Mouse (Mus musculus) midbrain, embryonic 14.5 days (tissue): ENCODE results near the gene Prpf3. TPM values are rescaled to one million over a fixed set of nuclear protein-coding genes. Genes with fewer than 3 reads are reported as not detected.
A peak's percentile ranks its signal among the peaks of the same experiment; 100 is the strongest.

ENCODE experiments used
- ATAC-seq: fragments of 200-750 bp; cut with Nextera tagmentation; 2 replicates; pipeline ENCODE4 v1.8.0; 2017; ENCODE audit warnings: moderate number of reproducible peaks, moderate library complexity; ENCODE audit not compliant: low FRiP score, low TSS enrichment
- DNase-seq: peaks from one replicate; pipeline ENCODE4 v3.0.0-alpha.2; 2015
- H3K27ac ChIP-seq: fragments of 300-500 bp; sonication (generic); replicated peaks from 2 replicates; pipeline ENCODE4 v1.5.1; 2014; ENCODE audit warnings: mild to moderate bottlenecking, low read depth, low read length, moderate library complexity
- H3K27me3 ChIP-seq: fragments of 300-500 bp; sonication (generic); 2 replicates; pipeline ENCODE4 v1.6.1; 2014; ENCODE audit warnings: low read length, control low read depth, mixed read lengths; ENCODE audit not compliant: control insufficient read depth, insufficient read depth
- H3K36me3 ChIP-seq: fragments of 300-500 bp; sonication (generic); 2 replicates; pipeline ENCODE4 v1.6.1; 2014; ENCODE audit warnings: low read length, control low read depth; ENCODE audit not compliant: control insufficient read depth, insufficient read depth
- H3K4me1 ChIP-seq: fragments of 300-500 bp; sonication (generic); 2 replicates; pipeline ENCODE4 v1.6.1; 2014; ENCODE audit warnings: mild to moderate bottlenecking, antibody characterized with exemption, low read length, control low read depth; ENCODE audit not compliant: control insufficient read depth, insufficient read depth
- H3K4me2 ChIP-seq: fragments of 300-500 bp; sonication (generic); 2 replicates; pipeline ENCODE4 v1.6.1; 2014; ENCODE audit warnings: mild to moderate bottlenecking, low read length, moderate library complexity
- H3K4me3 ChIP-seq: fragments of 300-500 bp; sonication (generic); replicated peaks from 2 replicates; pipeline ENCODE4 v1.5.1; 2014; ENCODE audit warnings: low read depth, low read length
- H3K9ac ChIP-seq: fragments of 300-500 bp; sonication (generic); replicated peaks from 2 replicates; pipeline ENCODE4 v1.6.1; 2014; ENCODE audit warnings: mild to moderate bottlenecking, low read length, moderate library complexity
- H3K9me3 ChIP-seq: fragments of 300-500 bp; sonication (generic); 2 replicates; pipeline ENCODE4 v1.6.1; 2016; ENCODE audit warnings: low read length, control low read depth, mixed read lengths; ENCODE audit not compliant: control insufficient read depth
- WGBS: fragments of 180-500 bp; shearing (Covaris S2); extraction: QIAGEN DNeasy Blood & Tissue Kit; methylation state at CpG from one replicate; pipeline ENCODE4 v1.1.7; 2014; 5-methylcytosine and 5-hydroxymethylcytosine counted together
- polyA plus RNA-seq: library from polyadenylated mRNA; unstranded; fragments of >200 nt; fragmentation: Nextera tagmentation; extraction: Ambion mirVana; gene quantifications from 2 replicates; pipeline ENCODE4 v1.2.1, GENCODE M21; 2014

The Prpf3 gene
- polyA plus RNA-seq, 1 experiment from 2014 or later: 44.1 TPM

- H3K9me3 ChIP-seq: no peaks in the 10 kb centered on the region
- H3K36me3 ChIP-seq: peaks cover 20% of the 10 kb centered on the region
- H3K27ac ChIP-seq: peak overlapping the region; percentile 76
- peak overlapping the region; percentile 82 for H3K4me3 ChIP-seq
- WGBS: 22% methylated on average over 7 of the region's 7 CpGs
- no peaks in the 10 kb centered on the region for H3K27me3 ChIP-seq
- peaks cover 8% of the 10 kb centered on the region; the same call in 1 of the 2 replicates for H3K4me1 ChIP-seq
- ATAC-seq (peak; percentile 4; the same call in 1 of the 2 replicates), DNase-seq (peak; percentile 45)
- peak overlapping the region; percentile 72; the same call in 1 of the 2 replicates for H3K9ac ChIP-seq
- peak overlapping the region; percentile 74 for H3K4me2 ChIP-seq
Measured at GRCm38 (mm10) chr3:95856115-95856514, 430 bp upstream of the Prpf3 start.

- no peak overlapping the region for H3K9ac ChIP-seq
- peaks cover 6% of the 10 kb centered on the region; the same call in 1 of the 2 replicates for H3K4me1 ChIP-seq
- peaks cover 64% of the 10 kb centered on the region for H3K36me3 ChIP-seq
- DNase-seq (no peak), ATAC-seq (no peak)
- H3K9me3 ChIP-seq: no peaks in the 10 kb centered on the region
- H3K4me3 ChIP-seq: no peak overlapping the region
- no peak overlapping the region for H3K4me2 ChIP-seq
- WGBS: 99% methylated on average over 8 of the region's 8 CpGs
- no peaks in the 10 kb centered on the region for H3K27me3 ChIP-seq
- no peak overlapping the region for H3K27ac ChIP-seq
Measured at GRCm38 (mm10) chr3:95851317-95851716, 4.4 kb downstream of the Prpf3 start.

DNA sequence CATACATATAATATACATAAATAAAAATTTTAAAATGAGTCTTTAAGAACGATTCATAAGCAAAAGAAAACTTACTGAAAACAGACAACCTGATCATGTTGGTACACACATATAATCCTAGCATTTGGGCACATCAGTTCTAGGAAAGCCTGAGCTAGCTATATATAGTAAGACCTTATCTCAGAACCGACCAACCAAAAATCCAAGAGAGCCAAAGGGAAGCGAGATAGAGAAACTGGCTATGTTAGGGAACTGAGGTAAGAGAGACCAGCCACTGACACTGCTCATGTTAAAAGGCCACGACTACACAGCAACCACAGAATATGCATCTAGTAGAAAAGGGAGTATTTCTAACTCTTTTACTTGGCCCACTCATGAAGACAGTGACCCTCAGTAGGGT lies 5.1 kb downstream of the Prpf3 start:
- Histone ChIP-seq H3K9ac (no peak overlapping the region), H3K27ac (no peak overlapping the region), H3K9me3 (no peaks in the 10 kb centered on the region), H3K27me3 (no peaks in the 10 kb centered on the region), H3K4me2 (no peak overlapping the region), H3K4me3 (no peak overlapping the region), H3K36me3 (peaks cover 71% of the 10 kb centered on the region), H3K4me1 (peaks cover 4% of the 10 kb centered on the region; the same call in 1 of the 2 replicates)
- DNase-seq (no peak), ATAC-seq (no peak)
- WGBS: 87% methylated on average over 4 of the region's 4 CpGs

GRCm38 (mm10) chr3:95842503-95843214 lies 13.0 kb downstream of the Prpf3 start:
- DNase-seq (no peak), ATAC-seq (no peak)
- no peak overlapping the region for H3K4me3 ChIP-seq
- 93% methylated on average over 3 of the region's 3 CpGs for WGBS
- no peaks in the 10 kb centered on the region for H3K9me3 ChIP-seq
- no peaks in the 10 kb centered on the region for H3K27me3 ChIP-seq
- H3K4me1 ChIP-seq: no peaks in the 10 kb centered on the region
- H3K9ac ChIP-seq: no peak overlapping the region
- no peak overlapping the region for H3K27ac ChIP-seq
- H3K4me2 ChIP-seq: no peak overlapping the region
- H3K36me3 ChIP-seq: peaks cover 85% of the 10 kb centered on the region

DNA sequence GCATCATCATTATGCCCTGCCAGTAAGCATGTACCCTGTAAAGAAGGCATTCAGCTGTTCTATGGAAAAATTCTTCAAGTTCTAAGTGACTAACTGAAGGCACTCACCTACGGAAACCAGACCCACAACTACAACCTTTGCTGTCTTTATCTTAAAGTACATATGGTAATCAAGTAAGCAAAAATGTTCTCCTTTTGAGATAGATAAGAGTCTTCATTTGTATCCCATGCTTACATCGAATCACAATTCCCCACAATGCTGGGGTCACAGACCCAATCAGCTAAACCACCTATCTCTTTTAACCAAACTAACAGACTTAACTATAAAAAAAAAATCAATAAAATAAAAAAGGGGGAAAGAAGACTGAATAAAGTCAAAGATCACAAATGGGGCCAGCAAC lies 16.4 kb downstream of the Prpf3 start:
- H3K36me3 ChIP-seq: peaks cover 76% of the 10 kb centered on the region
- no peaks in the 10 kb centered on the region for H3K4me1 ChIP-seq
- no peaks in the 10 kb centered on the region for H3K9me3 ChIP-seq
- no peak overlapping the region for H3K4me3 ChIP-seq
- ATAC-seq (no peak), DNase-seq (no peak)
- no peak overlapping the region for H3K27ac ChIP-seq
- WGBS: 91% methylated on average over 2 of the region's 2 CpGs
- no peak overlapping the region for H3K4me2 ChIP-seq
- no peaks in the 10 kb centered on the region for H3K27me3 ChIP-seq
- no peak overlapping the region for H3K9ac ChIP-seq

GRCm38 (mm10) chr3:95829053-95829452 lies 26.6 kb downstream of the Prpf3 start:
- H3K27me3 ChIP-seq: no peaks in the 10 kb centered on the region
- H3K36me3 ChIP-seq: peaks cover 49% of the 10 kb centered on the region
- no peaks in the 10 kb centered on the region for H3K9me3 ChIP-seq
- no peak overlapping the region for H3K27ac ChIP-seq
- no peak for DNase-seq
- ATAC-seq: no peak
- no peak overlapping the region for H3K4me3 ChIP-seq
- WGBS: 98% methylated on average over 4 of the region's 4 CpGs
- H3K4me2 ChIP-seq: no peak overlapping the region
- H3K4me1 ChIP-seq: no peaks in the 10 kb centered on the region
- no peak overlapping the region for H3K9ac ChIP-seq

GRCm38 (mm10) chr3:95826275-95826674 lies 29.4 kb downstream of the Prpf3 start:
- DNase-seq: no peak
- H3K4me3 ChIP-seq: no peak overlapping the region
- no peak for ATAC-seq
- no peak overlapping the region for H3K9ac ChIP-seq
- no peaks in the 10 kb centered on the region for H3K4me1 ChIP-seq
- H3K9me3 ChIP-seq: no peaks in the 10 kb centered on the region
- H3K4me2 ChIP-seq: no peak overlapping the region
- WGBS: 75% methylated on average over 2 of the region's 2 CpGs
- peaks cover 24% of the 10 kb centered on the region for H3K36me3 ChIP-seq
- H3K27ac ChIP-seq: no peak overlapping the region
- no peaks in the 10 kb centered on the region for H3K27me3 ChIP-seq

DNA sequence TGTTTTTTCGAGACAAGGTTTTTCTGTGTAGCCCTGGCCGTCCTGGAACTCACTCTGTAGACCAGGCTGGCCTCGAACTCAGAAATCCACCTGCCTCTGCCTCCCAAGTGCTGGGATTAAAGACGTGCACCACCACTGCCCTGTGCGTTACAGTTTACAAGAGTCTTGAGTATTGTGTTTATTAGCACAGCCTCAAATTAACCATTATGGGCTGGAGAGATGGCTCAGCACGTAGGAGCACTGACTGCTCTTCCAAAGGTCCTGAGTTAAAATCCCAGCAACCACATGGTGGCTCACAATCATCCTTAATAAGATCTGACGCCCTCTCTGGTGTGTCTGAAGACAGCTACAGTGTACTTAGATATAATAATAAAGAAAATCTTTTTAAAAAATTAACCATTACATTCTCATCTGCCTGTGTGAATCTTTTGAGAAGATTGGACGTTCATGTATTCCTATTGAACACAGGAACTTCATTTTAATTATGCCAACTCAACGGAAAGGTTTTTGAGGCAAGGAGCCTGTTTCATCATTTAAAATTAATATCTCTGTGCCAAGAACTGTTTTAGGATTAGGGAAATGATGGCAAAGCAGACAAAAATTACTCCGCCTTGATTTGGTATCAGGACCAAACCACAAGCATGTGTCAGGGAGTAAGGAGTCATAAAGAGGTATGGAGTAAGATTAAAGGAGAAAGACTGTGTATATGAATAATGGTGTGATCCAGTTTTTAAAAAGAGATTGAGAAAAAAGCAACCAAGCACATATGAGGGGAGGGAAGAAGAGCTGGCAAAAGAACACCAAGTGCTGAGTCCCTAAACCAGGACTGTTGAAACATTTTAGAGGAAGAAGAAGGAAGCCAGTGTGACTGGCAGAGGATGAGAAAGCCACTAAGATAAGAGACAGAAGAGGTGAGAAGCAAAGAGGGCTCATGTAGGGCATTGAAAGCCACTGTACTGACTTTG lies 35.4 kb downstream of the Prpf3 start:
- Histone ChIP-seq H3K9ac (peak overlapping the region; percentile 74; the same call in 1 of the 2 replicates), H3K36me3 (no peaks in the 10 kb centered on the region), H3K4me3 (peak overlapping the region; percentile 74), H3K9me3 (no peaks in the 10 kb centered on the region), H3K4me1 (peaks cover 21% of the 10 kb centered on the region), H3K27me3 (no peaks in the 10 kb centered on the region), H3K4me2 (peak overlapping the region; percentile 62), H3K27ac (peak overlapping the region; percentile 100)
- 43% methylated on average over 10 of the region's 10 CpGs for WGBS
- DNase-seq: peak; percentile 8
- no peak for ATAC-seq
